Mouse (Mus musculus): ENCODE results near the gene Tal1. TPM values are rescaled to one million over a fixed set of nuclear protein-coding genes. Genes with fewer than 3 reads are reported as not detected.
A peak's percentile ranks its signal among the peaks of the same experiment; 100 is the strongest.

Tal1 gene
- total and polyA plus RNA-seq, 3 experiments, result 2.9 to 3.3 (median 3.1) TPM

- WGBS, result 16% methylated on average over 3 of the region's 3 CpGs
- peak overlapping the region; percentile 95 for H3K27ac ChIP-seq
- peak in 1 of 2 experiments; percentile 8 for DNase-seq
- no peak overlapping the region for H3K9ac ChIP-seq (ENCODE audit: low read depth, low read length)
- intact Hi-C loops (cut with DNase I), result no loop called here
- H3K27me3 ChIP-seq (ENCODE audit: control insufficient read depth, insufficient read depth, low read length), result peaks cover 14% of the 10 kb centered on the region
- peak overlapping the region; percentile 7; the same call in 1 of the 2 replicates for H3K4me3 ChIP-seq
- H3K79me2 ChIP-seq (replicated peaks; ENCODE audit: control insufficient read depth, insufficient read depth, low read length), result no peaks in the 10 kb centered on the region
- H3K4me1 ChIP-seq (ENCODE audit: control insufficient read depth, insufficient read depth, low read length), result peaks cover 4% of the 10 kb centered on the region; the same call in 1 of the 2 replicates
- no peak for TF ChIP-seq CTCF (IDR thresholded peaks at IDR 0.05)
- no peak for TF ChIP-seq EP300 (IDR thresholded peaks at IDR 0.05; ENCODE audit: insufficient read depth, low read depth, low read length)
- TF ChIP-seq POLR2A (IDR thresholded peaks at IDR 0.05; ENCODE audit: insufficient read depth, low read depth, low read length), result no peak
- no peaks in the 10 kb centered on the region for H3K36me3 ChIP-seq (ENCODE audit: control insufficient read depth, insufficient read depth, low read length)
These were observed 4.5 kb downstream of the Tal1 start for GRCm38 (mm10) chr4:115060753-115061152.

GRCm38 (mm10) chr4:115062540-115062874 is 6.3 kb downstream of the Tal1 start:
- Histone ChIP-seq H3K4me3 (peak overlapping the region; percentile 47), H3K4me1 (ENCODE audit: control insufficient read depth, insufficient read depth, low read length) (peaks cover 2% of the 10 kb centered on the region; the same call in 1 of the 2 replicates), H3K9ac (ENCODE audit: low read depth, low read length) (peak overlapping the region; percentile 55; the same call in 1 of the 2 replicates), H3K79me2 (replicated peaks; ENCODE audit: control insufficient read depth, insufficient read depth, low read length) (no peaks in the 10 kb centered on the region), H3K27ac (peak overlapping the region; percentile 48; the same call in 1 of the 2 replicates), H3K27me3 (ENCODE audit: control insufficient read depth, insufficient read depth, low read length) (peaks cover 8% of the 10 kb centered on the region), H3K36me3 (ENCODE audit: control insufficient read depth, insufficient read depth, low read length) (no peaks in the 10 kb centered on the region)
- 2% methylated on average over 9 of the region's 9 CpGs for WGBS
- peak in 1 of 2 experiments; percentile 22 for DNase-seq
- intact Hi-C loops (cut with DNase I), result no loop called here
- TF ChIP-seq EP300 (IDR thresholded peaks at IDR 0.05; ENCODE audit: insufficient read depth, low read depth, low read length) (no peak), POLR2A (IDR thresholded peaks at IDR 0.05; ENCODE audit: insufficient read depth, low read depth, low read length) (no peak)

DNA sequence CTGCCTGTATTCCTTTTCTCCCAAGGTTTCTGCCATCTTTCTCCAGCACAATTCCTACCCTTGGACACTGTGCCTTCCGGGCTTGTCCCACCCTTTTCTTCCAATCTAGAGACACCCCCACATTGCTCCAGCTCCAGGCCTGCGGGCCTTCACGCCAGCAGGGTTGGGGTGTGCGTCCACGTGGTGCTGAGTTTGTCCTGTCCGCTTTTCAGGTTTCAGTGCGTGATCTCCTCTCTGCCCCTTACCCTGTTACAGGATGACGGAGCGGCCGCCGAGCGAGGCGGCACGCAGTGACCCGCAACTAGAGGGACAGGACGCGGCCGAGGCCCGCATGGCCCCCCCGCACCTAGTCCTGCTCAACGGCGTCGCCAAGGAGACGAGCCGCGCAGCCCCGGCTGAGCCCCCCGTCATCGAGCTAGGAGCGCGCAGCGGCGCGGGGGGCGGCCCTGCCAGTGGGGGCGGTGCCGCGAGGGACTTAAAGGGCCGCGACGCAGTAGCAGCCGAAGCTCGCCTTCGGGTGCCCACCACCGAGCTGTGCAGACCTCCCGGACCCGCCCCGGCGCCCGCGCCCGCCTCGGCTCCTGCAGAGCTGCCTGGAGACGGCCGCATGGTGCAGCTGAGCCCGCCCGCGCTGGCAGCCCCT is 6.8 kb downstream of the Tal1 start:
- H3K4me1 ChIP-seq (ENCODE audit: control insufficient read depth, insufficient read depth, low read length), result peaks cover 2% of the 10 kb centered on the region; the same call in 1 of the 2 replicates
- no peaks in the 10 kb centered on the region for H3K79me2 ChIP-seq (replicated peaks; ENCODE audit: control insufficient read depth, insufficient read depth, low read length)
- TF ChIP-seq POLR2A (IDR thresholded peaks at IDR 0.05; ENCODE audit: insufficient read depth, low read depth, low read length) (no peak), EP300 (IDR thresholded peaks at IDR 0.05; ENCODE audit: insufficient read depth, low read depth, low read length) (no peak), CTCF (IDR thresholded peaks at IDR 0.05) (no peak)
- peaks cover 3% of the 10 kb centered on the region; the same call in 1 of the 2 replicates for H3K27me3 ChIP-seq (ENCODE audit: control insufficient read depth, insufficient read depth, low read length)
- WGBS, result 1% methylated on average over 58 of the region's 58 CpGs
- H3K4me3 ChIP-seq, result peak overlapping the region; percentile 47
- H3K36me3 ChIP-seq (ENCODE audit: control insufficient read depth, insufficient read depth, low read length), result no peaks in the 10 kb centered on the region
- H3K9ac ChIP-seq (ENCODE audit: low read depth, low read length), result peak overlapping the region; percentile 55
- peak overlapping the region; percentile 48 for H3K27ac ChIP-seq
- peak; percentile 42 to 59 for DNase-seq
- intact Hi-C loops (cut with DNase I), result no loop called here

GRCm38 (mm10) chr4:115063518-115064239 is 7.5 kb downstream of the Tal1 start:
- H3K79me2 ChIP-seq (replicated peaks; ENCODE audit: control insufficient read depth, insufficient read depth, low read length), result no peaks in the 10 kb centered on the region
- peaks cover 3% of the 10 kb centered on the region; the same call in 1 of the 2 replicates for H3K27me3 ChIP-seq (ENCODE audit: control insufficient read depth, insufficient read depth, low read length)
- H3K4me1 ChIP-seq (ENCODE audit: control insufficient read depth, insufficient read depth, low read length), result peaks cover 2% of the 10 kb centered on the region; the same call in 1 of the 2 replicates
- WGBS, result 15% methylated on average over 31 of the region's 31 CpGs
- H3K36me3 ChIP-seq (ENCODE audit: control insufficient read depth, insufficient read depth, low read length), result no peaks in the 10 kb centered on the region
- intact Hi-C loops (cut with DNase I), result no loop called here
- H3K9ac ChIP-seq (ENCODE audit: low read depth, low read length), result peak overlapping the region; percentile 55
- H3K4me3 ChIP-seq, result peak overlapping the region; percentile 47
- TF ChIP-seq POLR2A (IDR thresholded peaks at IDR 0.05; ENCODE audit: insufficient read depth, low read depth, low read length) (no peak), EP300 (IDR thresholded peaks at IDR 0.05; ENCODE audit: insufficient read depth, low read depth, low read length) (no peak)
- no peak for DNase-seq
- peak overlapping the region; percentile 48 for H3K27ac ChIP-seq

DNA sequence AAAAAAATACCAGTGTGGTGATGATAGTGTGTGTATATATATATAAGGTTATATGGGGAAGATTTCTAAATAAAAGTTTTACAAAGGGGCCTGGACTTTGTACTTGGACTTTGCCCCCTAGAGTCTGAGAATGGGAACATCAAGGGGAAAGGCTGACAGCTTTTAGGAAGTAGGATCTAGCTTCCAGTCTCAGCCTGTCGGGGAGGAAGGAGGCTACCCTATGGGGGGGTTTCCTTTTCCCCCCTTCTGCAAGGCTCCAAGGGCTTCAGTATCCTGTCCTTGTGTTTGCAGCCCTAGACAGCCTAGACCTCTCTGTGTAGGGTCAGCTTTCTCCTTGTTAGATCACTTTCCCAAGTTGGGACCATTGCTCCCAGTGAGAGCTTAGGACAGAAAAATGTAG is 15.4 kb downstream of the Tal1 start:
- DNase-seq, result no peak
- 22% methylated on average over 1 of the region's 1 CpGs for WGBS

DNA sequence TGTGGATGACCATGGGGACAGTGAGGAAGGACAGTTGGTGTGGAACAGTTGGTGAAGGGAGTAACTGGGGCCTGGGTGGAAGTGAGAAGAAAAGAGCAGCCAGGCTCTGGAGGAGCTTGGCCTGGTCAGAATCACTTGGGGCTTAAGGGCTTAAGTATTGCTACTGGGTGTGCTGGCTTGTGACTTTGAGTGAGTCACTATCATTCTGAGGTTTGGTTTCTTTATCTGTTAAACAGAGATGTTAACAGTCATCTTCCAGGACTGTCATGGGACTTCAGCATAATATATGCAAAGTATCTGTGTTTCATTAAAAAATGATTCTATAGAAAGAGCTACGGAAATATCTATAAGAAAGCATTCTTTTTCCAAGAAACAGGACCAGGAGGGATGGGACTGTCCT is 18.6 kb downstream of the Tal1 start:
- Histone ChIP-seq H3K27ac (peak overlapping the region; percentile 78), H3K36me3 (ENCODE audit: control insufficient read depth, insufficient read depth, low read length) (no peaks in the 10 kb centered on the region), H3K9ac (ENCODE audit: low read depth, low read length) (no peak overlapping the region), H3K27me3 (ENCODE audit: control insufficient read depth, insufficient read depth, low read length) (no peaks in the 10 kb centered on the region), H3K4me3 (no peak overlapping the region), H3K4me1 (ENCODE audit: control insufficient read depth, insufficient read depth, low read length) (peaks cover 23% of the 10 kb centered on the region), H3K79me2 (replicated peaks; ENCODE audit: control insufficient read depth, insufficient read depth, low read length) (no peaks in the 10 kb centered on the region)
- DNase-seq, result no peak
- 77% methylated on average over 1 of the region's 1 CpGs for WGBS
- TF ChIP-seq CTCF (IDR thresholded peaks at IDR 0.05) (no peak), EP300 (IDR thresholded peaks at IDR 0.05; ENCODE audit: insufficient read depth, low read depth, low read length) (no peak), POLR2A (IDR thresholded peaks at IDR 0.05; ENCODE audit: insufficient read depth, low read depth, low read length) (no peak)
- intact Hi-C loops (cut with DNase I), result loop anchor here (2.0 kb wide), 1 partner anchor 16 kb away; no protein-coding TSS in a partner anchor

More for the DNA sequence above, 15.4 kb downstream of the Tal1 start:
- peaks cover 18% of the 10 kb centered on the region for H3K4me1 ChIP-seq (ENCODE audit: control insufficient read depth, insufficient read depth, low read length)
- intact Hi-C loops (cut with DNase I), result no loop called here
- no peak overlapping the region for H3K9ac ChIP-seq (ENCODE audit: low read depth, low read length)
- H3K4me3 ChIP-seq, result no peak overlapping the region
- TF ChIP-seq POLR2A (IDR thresholded peaks at IDR 0.05; ENCODE audit: insufficient read depth, low read depth, low read length), result no peak
- peak; percentile 47 for TF ChIP-seq CTCF (IDR thresholded peaks at IDR 0.05)
- no peaks in the 10 kb centered on the region for H3K36me3 ChIP-seq (ENCODE audit: control insufficient read depth, insufficient read depth, low read length)
- no peaks in the 10 kb centered on the region for H3K79me2 ChIP-seq (replicated peaks; ENCODE audit: control insufficient read depth, insufficient read depth, low read length)
- H3K27ac ChIP-seq, result no peak overlapping the region
- H3K27me3 ChIP-seq (ENCODE audit: control insufficient read depth, insufficient read depth, low read length), result no peaks in the 10 kb centered on the region

Measured in heart, adult 2 months (tissue).